Mouse (Mus musculus): ENCODE measurements around the gene Dapp1.
A peak's percentile ranks its signal among the peaks of the same experiment; 100 is the strongest.
"Not testable (repeated sequence)": the region's sequence is repeated elsewhere in the genome, so short reads cannot be mapped to it uniquely, and the experiment has no call there.

Gene Dapp1

DNA sequence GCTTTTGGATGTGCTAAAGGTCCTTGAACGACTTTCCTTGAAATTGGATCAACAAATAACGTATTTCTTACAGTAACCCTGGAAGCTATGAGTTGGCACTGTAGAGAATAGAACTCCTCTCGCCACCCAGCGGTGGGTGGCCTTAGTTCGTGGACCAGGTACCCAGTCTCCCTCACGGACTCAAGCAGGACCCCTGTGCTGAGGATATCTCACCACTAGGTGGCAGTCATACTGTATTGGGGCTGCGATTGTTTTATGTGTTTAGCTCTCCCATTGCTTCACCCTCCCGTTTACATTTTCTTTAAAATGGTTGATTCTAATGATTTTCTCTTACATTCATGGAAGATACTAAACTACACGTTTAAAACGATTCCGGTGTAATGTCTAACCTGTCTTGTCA lies 9.8 kb upstream of the Dapp1 start:
- DNase-seq (ENCODE audit: extremely low read depth, insufficient read length, low spot score) = peak; percentile 70

DNA sequence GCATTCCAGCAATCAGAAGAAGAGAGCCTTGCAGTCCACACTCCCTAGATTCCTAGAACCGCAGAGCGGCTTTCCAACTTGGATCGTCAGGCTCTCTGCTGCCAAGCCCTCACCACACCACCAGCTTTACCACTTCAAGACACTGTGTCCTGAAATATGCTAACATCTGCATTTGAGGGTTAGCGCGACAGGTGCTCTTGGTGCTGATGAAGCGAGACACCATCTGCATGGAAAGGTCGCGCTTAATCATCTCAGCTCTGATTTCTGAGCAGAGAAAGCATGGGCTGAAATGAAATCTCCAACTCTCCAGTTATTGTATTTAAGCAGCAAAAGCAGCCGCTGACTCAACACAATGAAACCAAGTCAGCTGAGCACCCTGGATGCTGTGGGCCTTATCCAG lies 8.1 kb upstream of the Dapp1 start:
- DNase-seq (ENCODE audit: extremely low read depth, insufficient read length, low spot score) = no peak

DNA sequence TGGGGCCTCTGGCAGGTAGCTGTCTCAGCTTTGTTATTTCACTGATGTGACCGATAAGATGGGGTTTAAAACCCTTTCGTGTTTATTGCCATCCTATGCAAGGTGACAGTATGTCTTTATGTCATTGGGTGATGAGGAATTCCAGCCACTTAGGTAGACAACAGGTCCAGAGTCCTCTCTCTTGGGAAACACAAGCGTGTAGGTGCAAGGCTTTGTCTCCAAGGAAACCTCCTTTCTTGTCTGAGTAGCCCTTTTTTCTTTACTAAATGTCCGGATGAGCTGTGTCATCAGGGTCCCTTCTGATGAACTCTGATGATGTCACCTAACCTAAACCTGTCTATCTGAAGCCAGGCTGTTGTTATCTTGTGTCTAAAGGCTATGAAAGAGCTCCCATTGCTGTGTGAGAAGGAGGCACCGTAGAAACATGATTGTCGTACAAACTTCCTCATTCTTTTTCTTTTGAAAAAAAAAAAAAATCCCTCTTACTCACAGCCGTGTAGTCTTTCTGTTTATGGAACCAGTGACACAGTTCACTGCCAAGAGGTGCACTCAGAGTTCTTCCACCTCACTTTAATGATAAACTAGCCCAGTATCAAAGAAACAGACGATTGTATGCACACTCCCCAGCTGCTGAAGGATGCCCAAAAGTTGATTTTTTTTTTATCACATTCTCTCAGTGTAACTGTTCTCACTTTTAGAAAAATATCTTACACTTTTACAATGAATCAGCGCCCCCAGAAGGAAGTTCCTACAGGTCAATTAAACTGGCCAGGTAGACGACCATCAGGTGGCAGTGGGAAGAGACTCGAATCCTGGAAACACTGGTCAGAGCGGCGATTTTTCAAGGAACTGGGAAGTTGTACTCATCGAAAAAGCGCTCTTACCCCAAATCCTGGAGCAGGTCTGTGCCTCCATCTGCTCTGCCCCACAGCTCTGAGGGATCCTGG lies 637 bp downstream of the Dapp1 start:
- peak; percentile 19 for DNase-seq (ENCODE audit: extremely low read depth, insufficient read length, low spot score)

DNA sequence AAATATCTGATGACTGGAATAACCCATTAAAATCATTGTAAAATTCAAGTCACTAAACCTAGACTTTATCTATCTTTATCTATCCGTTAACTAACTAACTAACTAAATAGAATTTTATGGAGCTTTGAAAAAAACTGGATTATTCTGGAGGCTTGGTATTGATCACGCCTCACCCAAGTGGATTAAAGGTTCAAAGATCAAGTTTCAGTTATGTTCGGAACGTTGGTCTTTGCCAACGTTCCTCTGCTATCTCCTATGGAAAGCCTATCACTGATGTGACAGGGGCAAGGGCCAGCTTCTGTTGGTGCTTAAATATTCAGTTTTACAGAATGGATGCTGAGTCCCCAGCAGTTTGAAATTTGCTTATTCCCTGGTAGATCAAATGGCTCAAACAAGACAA lies 3.1 kb downstream of the Dapp1 start:
- DNase-seq (ENCODE audit: extremely low read depth, insufficient read length, low spot score) = no peak

DNA sequence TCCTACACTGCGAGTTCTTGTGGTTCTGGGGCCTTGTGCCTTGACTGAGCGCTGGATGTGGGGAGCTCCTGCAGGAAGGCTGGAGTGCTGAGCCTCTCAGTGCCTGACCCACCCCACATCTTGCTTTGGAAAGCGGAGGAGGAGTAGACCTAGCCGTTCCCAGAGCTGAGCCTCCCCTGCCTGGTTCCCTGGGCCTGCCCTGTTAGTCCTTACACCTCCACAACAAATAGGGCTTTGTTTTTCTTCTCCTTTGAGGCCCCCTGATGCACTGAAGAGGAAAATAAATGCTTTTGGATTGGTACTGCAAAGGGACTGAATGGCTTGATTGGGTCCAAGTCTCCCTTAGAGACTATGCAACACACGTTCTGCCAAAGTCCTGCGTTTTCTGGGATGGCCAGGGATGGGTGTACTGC lies 3.7 kb downstream of the Dapp1 start:
- DNase-seq (ENCODE audit: extremely low read depth, insufficient read length, low spot score) = no peak

DNA sequence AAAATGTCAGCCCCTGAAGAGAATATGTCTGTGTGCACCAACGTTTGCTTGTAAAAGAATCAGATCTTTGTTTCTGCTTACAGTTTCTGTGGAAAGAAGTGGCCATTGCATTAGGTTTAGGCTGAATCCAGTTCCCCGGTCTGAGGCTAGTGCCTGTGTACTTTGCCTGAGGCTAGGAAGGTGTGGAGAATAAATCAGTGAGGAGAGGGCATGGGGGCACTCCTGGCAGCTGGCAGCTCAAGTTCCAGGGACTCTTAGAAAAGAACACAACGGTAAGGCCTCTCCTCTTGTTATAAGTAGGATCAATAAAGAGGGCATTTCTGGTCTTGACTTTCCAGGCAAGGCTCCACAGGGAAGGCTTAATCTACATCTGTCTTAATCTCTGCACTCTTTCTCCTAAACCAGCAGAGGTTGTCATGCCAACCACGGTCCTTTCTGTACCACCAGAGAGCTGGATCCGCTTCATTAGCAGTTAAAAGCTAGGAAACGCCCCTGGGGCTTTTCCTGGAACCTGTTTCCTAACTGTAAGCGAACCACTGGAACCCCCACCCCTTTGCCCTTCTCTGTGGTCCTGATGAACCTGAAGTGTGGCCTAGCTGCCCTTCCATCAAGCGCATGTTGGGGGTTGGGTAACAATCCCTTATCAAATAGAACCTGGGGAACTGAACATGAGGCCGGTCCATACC lies 4.3 kb downstream of the Dapp1 start:
- DNase-seq (ENCODE audit: extremely low read depth, insufficient read length, low spot score) = no peak

DNA sequence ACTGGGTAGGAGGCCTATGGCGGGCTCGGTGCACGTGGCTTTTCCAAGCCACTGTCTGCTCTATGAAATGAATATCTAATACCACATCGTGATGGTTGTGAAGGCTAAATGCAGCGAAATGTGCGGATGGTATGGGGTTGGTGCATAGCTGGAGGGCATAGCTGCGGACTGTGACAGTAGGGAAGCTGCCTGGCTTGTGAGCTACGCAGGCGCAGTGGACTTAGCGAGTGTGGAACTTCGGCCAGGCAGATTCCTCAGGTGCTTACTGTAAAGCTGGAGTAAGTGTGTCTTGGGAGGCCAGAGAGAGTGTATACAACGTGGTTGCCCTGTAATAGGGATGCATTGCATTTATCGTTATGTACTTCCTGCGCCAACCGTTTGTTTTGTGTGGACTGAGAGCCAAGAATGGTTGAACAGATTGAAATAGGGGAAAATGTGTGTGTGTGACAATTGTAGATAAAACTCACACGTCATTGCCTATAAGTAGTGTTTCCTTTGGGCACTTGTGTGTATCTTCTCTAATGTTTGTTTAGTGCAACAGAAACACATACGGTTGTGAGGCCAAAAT lies 5.4 kb downstream of the Dapp1 start:
- DNase-seq (ENCODE audit: extremely low read depth, insufficient read length, low spot score) = no peak

DNA sequence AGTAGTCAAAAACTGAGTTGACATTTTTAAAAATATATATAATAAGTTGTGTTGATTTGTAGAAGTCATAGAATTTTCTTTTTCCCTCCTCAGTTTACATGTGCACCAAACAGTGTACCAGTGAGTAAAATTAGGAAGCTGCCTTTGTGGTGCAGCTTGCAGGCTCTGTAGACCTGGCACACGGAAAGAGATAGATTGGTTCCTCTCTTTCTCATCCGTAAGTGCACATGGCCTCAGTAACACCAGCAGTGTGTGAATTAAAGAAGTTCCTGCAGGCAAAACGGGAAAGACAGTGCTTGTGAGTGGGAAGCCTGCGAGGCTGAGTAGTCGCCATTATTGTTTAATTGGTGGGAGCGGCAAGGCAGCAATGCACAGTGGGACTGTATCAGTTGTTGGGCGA lies 5.9 kb downstream of the Dapp1 start:
- no peak for DNase-seq (ENCODE audit: extremely low read depth, insufficient read length, low spot score)

DNA sequence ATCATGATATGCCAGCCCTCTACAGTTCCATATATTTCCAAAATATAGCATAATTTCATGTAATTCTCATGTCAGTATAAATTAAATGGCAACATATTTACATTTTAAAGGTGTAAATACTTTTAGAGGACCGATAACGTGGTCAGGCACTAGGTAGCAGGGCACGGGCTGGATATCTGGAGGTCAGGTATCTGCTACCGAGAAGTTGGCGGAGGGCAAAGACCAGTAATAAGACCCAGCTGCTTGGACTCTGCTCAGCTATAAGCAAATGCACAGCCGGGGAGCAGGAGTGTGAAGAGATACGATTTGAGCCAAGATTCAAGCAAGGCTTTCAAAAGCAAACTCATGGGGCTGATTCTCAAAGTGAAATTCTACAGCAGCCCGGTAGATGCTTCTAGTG lies 7.0 kb downstream of the Dapp1 start:
- DNase-seq (ENCODE audit: extremely low read depth, insufficient read length, low spot score) = no peak

DNA sequence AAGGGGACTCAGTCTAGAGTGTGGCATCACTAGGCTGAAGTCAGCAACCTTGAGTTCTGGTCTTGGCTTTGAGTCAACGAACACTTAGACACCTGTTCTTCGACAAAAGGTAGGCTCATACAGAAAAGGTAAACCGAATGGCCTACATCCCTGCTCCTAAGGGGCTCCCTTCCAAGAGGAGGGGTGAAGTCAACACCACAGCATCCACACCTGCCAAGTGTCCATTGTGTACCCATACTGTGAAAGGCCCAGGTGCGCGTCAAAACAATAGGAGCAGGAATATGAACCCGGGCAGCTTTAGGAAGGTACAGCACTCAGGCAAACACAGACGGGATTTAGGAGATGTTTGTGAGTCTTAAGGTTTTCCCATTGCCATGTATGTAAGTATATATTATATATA lies 8.4 kb downstream of the Dapp1 start:
- no peak for DNase-seq (ENCODE audit: extremely low read depth, insufficient read length, low spot score)

DNA sequence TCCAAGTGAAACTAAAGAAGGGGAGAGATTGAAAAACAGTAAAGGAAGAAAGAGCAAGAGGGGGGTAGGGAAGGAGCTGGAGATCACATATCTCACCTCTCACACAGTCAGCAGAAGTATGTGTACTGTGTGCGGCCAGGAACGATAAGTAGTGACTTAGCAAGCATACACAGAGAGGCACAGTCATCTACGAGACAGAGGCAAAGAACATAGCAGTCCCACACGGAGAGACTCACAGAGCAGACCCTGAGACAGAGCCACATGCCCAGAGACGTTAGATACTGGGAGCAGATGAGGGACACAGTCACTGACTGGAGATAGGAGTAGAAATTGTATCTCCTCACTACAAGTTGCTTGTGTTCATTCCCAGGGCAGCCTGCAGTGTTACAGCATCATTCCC lies 9.1 kb downstream of the Dapp1 start:
- no peak for DNase-seq (ENCODE audit: extremely low read depth, insufficient read length, low spot score)

DNA sequence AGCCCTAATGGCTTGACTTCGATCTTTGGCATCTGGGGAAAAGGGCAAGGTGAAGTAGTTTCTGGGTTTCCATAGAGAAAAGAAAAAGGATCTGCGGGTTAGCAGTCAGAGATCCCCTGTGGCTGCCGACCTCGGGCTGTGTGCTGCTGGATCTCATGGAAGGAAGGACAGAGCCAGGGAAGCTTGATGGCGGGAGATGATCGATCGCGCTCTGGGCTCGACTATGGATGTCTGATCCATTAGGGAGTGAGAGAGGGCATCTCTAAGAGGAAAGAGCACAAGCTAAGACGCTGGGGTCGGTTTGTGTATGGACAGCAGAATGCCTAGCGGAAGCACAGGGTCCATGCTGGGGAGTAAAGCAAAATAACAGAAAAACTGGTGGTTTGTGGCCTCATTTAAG lies 11.4 kb downstream of the Dapp1 start:
- no peak for DNase-seq (ENCODE audit: extremely low read depth, insufficient read length, low spot score)

DNA sequence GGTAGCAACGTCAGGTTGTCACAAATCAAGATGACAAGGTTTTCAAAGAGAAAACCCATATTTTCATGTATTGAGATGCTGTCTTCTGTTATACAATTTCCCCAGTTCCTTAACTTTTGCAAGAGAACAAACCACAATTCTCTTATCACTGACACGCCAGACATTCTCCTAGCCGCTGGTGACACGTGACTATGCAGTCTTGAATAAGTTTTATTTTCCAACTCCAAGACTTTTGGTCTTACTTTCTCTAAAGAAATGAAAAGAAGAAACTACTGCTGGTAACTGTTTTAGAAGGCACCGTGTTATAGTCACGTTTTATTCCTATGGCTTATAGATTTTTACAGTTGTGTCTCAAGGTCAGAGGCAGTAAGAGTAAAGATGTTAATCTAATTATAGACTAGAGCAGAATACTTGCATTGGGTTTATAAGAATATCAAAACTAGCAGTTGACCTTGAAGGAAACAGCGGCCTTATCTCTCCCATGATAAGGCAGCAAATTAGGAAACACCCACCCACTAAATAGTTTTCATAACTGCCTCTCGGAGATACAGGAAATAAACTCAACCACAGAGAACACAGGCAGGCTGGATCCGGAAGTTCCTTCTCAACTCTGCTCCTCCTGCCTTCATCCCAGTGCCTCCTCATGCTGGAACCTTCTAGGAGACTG lies 12.4 kb downstream of the Dapp1 start:
- no peak for DNase-seq (ENCODE audit: extremely low read depth, insufficient read length, low spot score)

DNA sequence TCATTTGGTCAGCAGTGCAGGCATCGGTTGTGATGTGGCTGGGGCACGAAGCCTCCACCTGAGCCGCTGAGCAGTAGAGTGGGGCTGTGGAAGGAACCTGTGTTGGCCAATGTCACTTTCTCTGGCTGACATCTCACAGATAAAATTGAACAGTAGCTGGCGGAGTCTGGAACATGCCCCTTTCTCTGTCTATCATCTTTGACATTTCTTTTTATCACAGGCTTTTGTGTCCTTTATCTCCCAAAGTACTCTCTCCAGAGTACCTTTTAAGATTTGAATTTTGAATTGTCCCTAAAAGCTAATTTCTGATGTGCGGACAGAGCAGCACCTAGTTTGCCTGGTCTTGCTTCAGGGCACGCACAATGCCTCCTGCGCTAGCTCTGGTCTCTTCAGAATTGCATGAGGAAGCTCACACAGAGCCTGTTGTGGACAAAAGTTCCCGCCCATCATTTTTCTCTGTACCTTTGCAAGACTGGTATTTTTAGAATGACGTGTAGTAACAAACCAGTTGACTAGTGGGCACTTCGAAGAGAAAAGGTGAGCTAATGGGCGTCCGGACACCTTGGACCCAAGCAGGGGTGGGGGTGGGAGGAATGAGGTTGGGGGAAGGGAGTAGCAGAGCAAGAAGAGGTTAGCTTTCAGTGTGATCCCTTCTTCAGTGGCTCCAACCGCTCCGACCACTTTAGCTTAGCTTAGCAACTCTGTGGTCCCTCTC lies 13.1 kb downstream of the Dapp1 start:
- no peak for DNase-seq (ENCODE audit: extremely low read depth, insufficient read length, low spot score)

DNA sequence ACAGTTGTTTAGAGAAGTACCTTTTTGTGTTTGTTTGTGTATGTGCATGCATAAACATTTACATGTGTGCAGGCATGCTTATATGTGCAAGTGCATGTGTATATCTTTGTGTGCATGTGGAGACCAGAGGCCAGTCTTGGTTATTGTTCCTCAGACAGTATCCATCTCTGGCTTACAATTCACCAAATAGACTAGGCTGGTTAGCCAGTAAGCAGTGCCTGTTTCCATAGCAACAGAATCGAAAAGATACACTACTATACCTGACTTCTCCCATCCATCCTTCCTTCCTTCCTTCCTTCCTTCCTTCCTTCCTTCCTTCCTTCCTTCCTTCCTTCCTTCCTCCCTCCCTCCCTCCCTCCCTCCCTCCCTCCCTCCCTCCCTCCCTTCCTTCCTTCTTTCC lies 17.3 kb downstream of the Dapp1 start:
- not testable (repeated sequence) for DNase-seq (ENCODE audit: extremely low read depth, insufficient read length, low spot score)

DNA sequence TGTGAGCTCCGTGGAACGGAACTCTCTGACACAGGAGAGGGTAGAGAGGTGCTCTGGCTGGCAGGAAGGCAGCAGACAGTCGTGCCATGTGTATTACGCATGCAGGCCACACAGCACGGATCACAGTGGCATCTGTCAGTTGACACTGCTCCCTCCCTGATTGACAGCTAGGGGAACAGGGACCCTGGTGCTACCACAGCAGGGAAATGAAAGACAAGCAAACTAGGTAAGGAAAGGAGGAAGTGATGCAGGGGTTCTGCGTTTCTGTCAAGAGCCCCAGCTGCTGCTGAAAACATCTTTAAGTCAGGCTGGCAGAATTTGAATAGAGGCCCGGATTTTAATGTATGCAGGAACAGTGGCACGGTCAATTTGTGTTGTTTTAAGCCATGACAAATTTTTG lies 17.8 kb downstream of the Dapp1 start:
- DNase-seq (ENCODE audit: extremely low read depth, insufficient read length, low spot score) = no peak

DNA sequence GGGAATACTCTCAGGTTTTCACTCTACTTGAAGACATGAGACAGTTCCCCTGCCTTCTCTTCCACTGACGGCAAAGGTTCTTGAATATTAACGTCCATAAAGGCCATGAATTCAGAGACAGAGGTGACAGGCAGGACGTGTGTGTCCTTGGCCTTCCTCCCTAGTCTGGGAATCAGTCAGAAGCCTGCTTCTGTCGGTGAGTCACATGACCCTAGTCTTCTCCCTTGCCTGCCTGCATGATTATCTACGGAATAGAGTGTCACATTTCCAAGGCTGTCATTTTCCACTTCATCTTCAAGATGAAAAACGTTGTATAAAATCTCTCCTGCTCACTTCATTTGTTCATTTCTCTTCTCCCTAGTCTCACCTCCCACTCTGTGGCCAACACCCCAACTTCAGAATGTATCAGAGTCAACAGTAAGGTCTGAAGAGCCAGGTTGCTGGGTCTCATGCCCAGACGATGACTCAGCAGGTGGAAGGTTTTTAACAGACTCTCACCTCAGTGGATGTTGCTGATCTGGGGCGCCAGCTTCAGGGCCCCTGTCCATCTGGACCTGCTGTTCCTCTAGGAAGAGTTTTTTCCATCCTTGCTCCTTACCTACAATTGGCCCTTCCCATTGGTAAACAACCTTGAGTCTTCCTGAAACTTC lies 19.5 kb downstream of the Dapp1 start:
- no peak for DNase-seq (ENCODE audit: extremely low read depth, insufficient read length, low spot score)

DNA sequence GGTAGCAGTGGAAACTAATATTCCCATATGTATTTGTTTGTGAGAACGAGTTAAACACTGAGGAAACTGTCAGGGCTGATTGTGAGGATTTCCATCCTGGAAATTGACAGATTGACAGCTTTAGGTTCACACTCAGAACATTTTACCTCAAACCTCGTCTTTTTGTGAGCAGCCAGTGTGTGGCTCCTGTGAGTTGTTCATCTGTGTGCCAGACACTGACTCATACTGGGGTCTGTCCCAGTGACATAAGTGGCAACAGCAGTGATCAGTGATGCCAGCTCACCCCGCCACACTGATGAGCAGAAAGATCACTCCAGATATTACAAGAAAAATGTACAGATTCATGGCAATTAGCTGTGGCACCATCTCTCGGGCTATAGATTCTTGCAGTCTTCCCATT lies 21.9 kb downstream of the Dapp1 start:
- no peak for DNase-seq (ENCODE audit: extremely low read depth, insufficient read length, low spot score)

DNA sequence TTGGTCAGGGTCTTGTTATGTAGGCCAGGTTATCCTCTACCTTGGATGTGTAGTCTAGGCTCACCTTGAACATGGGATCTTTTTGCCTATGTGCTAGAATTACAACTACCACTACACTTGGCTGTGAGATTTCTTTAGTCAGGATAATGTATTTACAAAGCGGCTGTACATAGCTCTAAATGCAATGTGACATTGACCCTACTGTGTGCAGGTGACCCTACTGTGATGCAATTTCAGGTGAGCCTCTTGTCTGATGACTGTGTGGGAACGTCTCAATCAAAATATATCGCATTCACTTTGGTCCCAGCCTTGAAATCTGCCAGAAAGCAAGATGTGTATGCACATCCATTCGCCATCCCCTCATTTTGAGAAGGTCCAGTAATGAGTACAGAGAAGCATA lies 23.0 kb downstream of the Dapp1 start:
- DNase-seq (ENCODE audit: extremely low read depth, insufficient read length, low spot score) = no peak

DNA sequence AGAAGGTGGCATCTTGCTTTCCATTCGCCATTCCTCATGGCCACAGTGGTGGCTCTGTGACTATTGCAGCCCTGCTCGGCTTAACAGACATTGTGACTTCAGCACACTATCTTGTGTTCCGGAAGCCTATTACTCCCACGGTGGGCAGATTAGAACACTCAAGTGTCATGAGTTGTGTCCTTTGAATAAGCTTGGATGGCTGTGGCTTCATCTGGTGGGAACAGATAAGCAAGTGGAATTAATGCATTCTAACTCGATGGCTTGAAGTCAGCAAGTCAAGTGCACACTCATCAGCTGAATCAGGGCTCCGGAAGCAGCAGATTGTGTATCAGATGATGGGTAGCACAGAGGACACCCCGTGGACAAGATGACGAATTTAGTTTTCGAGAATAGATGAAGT lies 23.5 kb downstream of the Dapp1 start:
- no peak for DNase-seq (ENCODE audit: extremely low read depth, insufficient read length, low spot score)

All from 3134 (cell line).